Mouse (Mus musculus): ENCODE data around the gene Alg12.
A peak's percentile ranks its signal among the peaks of the same experiment; 100 is the strongest.

Gene Alg12

GRCm38 (mm10) chr15:88854969-88855830 is 36.1 kb upstream of the Alg12 start:
- no peak for DNase-seq (ENCODE audit: low spot score in 2 of 2)

- DNase-seq (ENCODE audit: low spot score in 2 of 2): no peak
Observed at GRCm38 (mm10) chr15:88854119-88854968, 35.2 kb upstream of the Alg12 start.

GRCm38 (mm10) chr15:88853106-88853505 is 34.0 kb upstream of the Alg12 start:
- no peak for DNase-seq (ENCODE audit: low spot score in 2 of 2)

- peak; percentile 75 to 85 for DNase-seq (ENCODE audit: low spot score in 2 of 2)
Observed at GRCm38 (mm10) chr15:88851507-88852149, 32.5 kb upstream of the Alg12 start.

- no peak for DNase-seq (ENCODE audit: low spot score in 2 of 2)
Observed at GRCm38 (mm10) chr15:88851076-88851475, 32.0 kb upstream of the Alg12 start.

GRCm38 (mm10) chr15:88850146-88850826 is 31.2 kb upstream of the Alg12 start:
- DNase-seq (ENCODE audit: low spot score in 2 of 2): peak; percentile 83 to 90

- no peak for DNase-seq (ENCODE audit: low spot score in 2 of 2)
Observed at GRCm38 (mm10) chr15:88849621-88850020, 30.5 kb upstream of the Alg12 start.

- no peak for DNase-seq (ENCODE audit: low spot score in 2 of 2)
Observed at GRCm38 (mm10) chr15:88848661-88849060, 29.5 kb upstream of the Alg12 start.

- no peak for DNase-seq (ENCODE audit: low spot score in 2 of 2)
Observed at GRCm38 (mm10) chr15:88844966-88845365, 25.8 kb upstream of the Alg12 start.

GRCm38 (mm10) chr15:88843486-88844097 is 24.5 kb upstream of the Alg12 start:
- DNase-seq (ENCODE audit: low spot score in 2 of 2): no peak

- DNase-seq (ENCODE audit: low spot score in 2 of 2): no peak
Observed at GRCm38 (mm10) chr15:88842300-88842673, 23.2 kb upstream of the Alg12 start.

GRCm38 (mm10) chr15:88841580-88842299 is 22.6 kb upstream of the Alg12 start:
- DNase-seq (ENCODE audit: low spot score in 2 of 2): no peak

- DNase-seq (ENCODE audit: low spot score in 2 of 2): no peak
Observed at GRCm38 (mm10) chr15:88841160-88841559, 22.0 kb upstream of the Alg12 start.

- no peak for DNase-seq (ENCODE audit: low spot score in 2 of 2)
Observed at GRCm38 (mm10) chr15:88840126-88840525, 21.0 kb upstream of the Alg12 start.

GRCm38 (mm10) chr15:88839271-88839670 is 20.2 kb upstream of the Alg12 start:
- DNase-seq (ENCODE audit: low spot score in 2 of 2): no peak

- no peak for DNase-seq (ENCODE audit: low spot score in 2 of 2)
Observed at GRCm38 (mm10) chr15:88837977-88838376, 18.9 kb upstream of the Alg12 start.

GRCm38 (mm10) chr15:88837199-88837932 is 18.2 kb upstream of the Alg12 start:
- peak; percentile 66 to 77 for DNase-seq (ENCODE audit: low spot score in 2 of 2)

- DNase-seq (ENCODE audit: low spot score in 2 of 2): no peak
Observed at GRCm38 (mm10) chr15:88836571-88836970, 17.5 kb upstream of the Alg12 start.

- DNase-seq (ENCODE audit: low spot score in 2 of 2): no peak
Observed at GRCm38 (mm10) chr15:88836031-88836430, 16.9 kb upstream of the Alg12 start.

- no peak for DNase-seq (ENCODE audit: low spot score in 2 of 2)
Observed at GRCm38 (mm10) chr15:88832536-88832935, 13.4 kb upstream of the Alg12 start.
